ENCODE assay signal across 18 mouse cellular contexts in the genomic region with DNA sequence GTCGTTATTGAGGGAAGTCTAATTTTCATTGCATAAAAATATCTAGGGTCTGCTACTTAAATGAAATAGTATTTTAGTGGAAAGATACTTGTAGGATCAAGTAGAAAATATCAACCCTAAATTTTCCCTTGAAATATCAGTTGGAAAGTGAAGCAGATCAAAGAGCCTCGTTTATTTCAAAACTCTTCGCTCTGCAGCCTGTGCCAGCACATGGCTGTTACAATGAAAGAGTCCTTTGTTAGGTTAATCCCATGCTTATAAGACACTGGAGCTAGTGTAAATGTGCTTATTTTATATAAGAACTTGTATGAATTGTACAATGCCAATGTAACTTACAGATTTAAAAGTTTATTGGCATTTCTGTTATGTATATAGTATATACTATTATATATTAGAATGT.
"Had no signal": no experiment of that assay in that cellular context is flagged by ENCODE, and none has a peak within 500 bp of the region (broad histone marks: within the 10 kb centered on the region; RNA-seq: fewer than 3 reads in every experiment).

No protein-coding gene starts in this region.

- ATAC-seq: liver, postnatal 0 days; lung, postnatal 0 days; midbrain, embryonic 15.5 days had no signal

- H3K36me3 ChIP-seq: liver, embryonic 15.5 days; lung, embryonic 15.5 days; midbrain, embryonic 15.5 days; neural tube, embryonic 12.5 days; stomach, embryonic 15.5 days had no signal

- H3K9ac ChIP-seq: liver, embryonic 15.5 days; liver, postnatal 0 days; lung, embryonic 15.5 days; midbrain, embryonic 15.5 days; neural tube, embryonic 12.5 days; stomach, embryonic 15.5 days had no signal

- H3K27ac ChIP-seq: liver, embryonic 15.5 days; lung, embryonic 15.5 days; macrophage; midbrain, embryonic 15.5 days; neural tube, embryonic 12.5 days; stomach, postnatal 0 days had no signal

- DNase-seq: liver, postnatal 0 days; lung, adult 2 months; lung, postnatal 14 days; lung, postnatal 36 days; right cerebral cortex, postnatal 14 days; thymus, adult 2 months; thymus, postnatal 25 days; thymus, postnatal 4 days had no signal

- H3K4me3 ChIP-seq: liver, embryonic 15.5 days; lung, embryonic 15.5 days; megakaryocyte, embryonic 14.5 days; midbrain, embryonic 15.5 days; neural tube, embryonic 12.5 days; stomach, embryonic 15.5 days had no signal

- H3K4me2 ChIP-seq: liver, embryonic 15.5 days; lung, embryonic 15.5 days; midbrain, embryonic 11.5 days; midbrain, embryonic 15.5 days; neural tube, embryonic 12.5 days; stomach, embryonic 15.5 days had no signal

- H3K27me3 ChIP-seq: liver, embryonic 15.5 days; lung, embryonic 15.5 days; megakaryocyte, embryonic 14.5 days; midbrain, embryonic 15.5 days; neural tube, embryonic 12.5 days; stomach, embryonic 15.5 days had no signal

- H3K4me1 ChIP-seq: lung, embryonic 15.5 days; megakaryocyte, embryonic 14.5 days had no signal

- H3K9me3 ChIP-seq: liver, embryonic 15.5 days; lung, embryonic 15.5 days; midbrain, embryonic 15.5 days; neural tube, embryonic 12.5 days; stomach, embryonic 15.5 days had no signal
